Mouse (Mus musculus): ENCODE measurements around the gene Cnot4. TPM values are rescaled to one million over a fixed set of nuclear protein-coding genes. Genes with fewer than 3 reads are reported as not detected.
"Not testable (repeated sequence)": the region's sequence is repeated elsewhere in the genome, so short reads cannot be mapped to it uniquely, and the experiment has no call there.

The Cnot4 gene
- total RNA-seq (2015) (56.9 and 59.5 TPM in 2 replicates), total RNA-seq (2017) (24.7 and 28.9 TPM in 2 replicates)

DNA sequence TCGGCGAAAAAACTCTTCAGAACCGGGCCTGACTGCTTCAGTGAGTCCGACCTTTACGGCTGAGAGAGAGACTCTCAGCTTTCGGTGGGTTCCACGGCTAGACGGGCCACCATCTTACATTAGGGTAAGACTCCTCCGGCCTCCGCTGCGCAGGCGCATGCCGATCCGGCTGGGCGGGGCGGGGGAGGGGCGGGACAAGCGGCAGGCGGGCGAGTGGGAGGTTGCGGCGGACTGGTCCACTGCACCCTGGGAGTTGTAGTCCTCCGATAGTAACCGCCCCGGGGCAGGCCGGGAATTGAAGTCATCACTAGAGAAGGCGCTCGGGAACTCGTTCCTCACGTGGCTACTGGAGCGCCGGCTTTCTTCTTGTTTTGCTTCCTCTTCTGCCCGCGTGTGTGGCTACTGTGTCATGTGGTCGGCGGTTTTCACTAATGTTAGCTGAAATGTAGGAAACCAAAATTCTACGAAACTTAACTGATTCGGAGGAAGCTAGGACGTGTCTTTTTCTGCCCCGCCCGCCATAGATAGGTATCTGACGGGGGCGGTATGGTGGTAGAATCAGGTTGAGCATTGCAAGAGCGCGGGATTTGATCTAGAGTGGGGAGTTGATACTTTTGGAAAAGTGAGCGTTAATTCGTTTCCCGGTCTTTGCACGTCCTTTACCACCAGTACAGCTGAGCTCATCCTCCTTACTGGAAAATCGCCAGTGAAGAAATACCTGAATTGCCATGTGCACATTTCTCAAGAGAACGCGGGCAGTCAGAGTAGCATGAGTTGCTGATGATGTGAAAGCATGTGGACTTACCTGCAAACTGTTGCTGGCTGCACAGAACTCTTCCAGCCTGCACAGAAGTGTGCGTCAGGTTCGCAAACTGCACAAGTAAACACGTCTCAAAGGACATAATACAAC is at the start of gene Cnot4:
Gene Cnot4 (minus strand): TSS at position 146 of the 910 bp plus-strand sequence.
- peak; percentile 91 for ATAC-seq (replicated peaks; ENCODE audit: poor library complexity)

DNA sequence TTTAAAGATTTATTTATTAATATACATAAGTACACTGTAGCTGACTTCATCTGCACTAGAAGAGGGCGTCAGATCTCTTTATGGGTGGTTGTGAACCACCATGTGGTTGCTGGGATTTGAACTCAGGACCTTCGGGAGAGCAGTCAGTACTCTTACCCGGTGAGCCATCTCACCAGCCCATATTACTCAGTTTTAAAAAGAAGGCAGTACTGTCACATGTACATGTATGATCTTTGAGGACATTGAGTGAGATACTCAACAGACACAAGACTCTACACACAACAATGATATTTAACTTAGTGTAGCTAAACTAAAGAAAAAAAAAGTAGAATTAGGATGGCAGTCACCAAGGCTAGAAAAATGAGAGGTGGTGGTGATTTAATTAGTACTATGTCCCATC is 45.8 kb upstream of the Cnot4 start:
- not testable (repeated sequence) for ATAC-seq (replicated peaks; ENCODE audit: poor library complexity)

DNA sequence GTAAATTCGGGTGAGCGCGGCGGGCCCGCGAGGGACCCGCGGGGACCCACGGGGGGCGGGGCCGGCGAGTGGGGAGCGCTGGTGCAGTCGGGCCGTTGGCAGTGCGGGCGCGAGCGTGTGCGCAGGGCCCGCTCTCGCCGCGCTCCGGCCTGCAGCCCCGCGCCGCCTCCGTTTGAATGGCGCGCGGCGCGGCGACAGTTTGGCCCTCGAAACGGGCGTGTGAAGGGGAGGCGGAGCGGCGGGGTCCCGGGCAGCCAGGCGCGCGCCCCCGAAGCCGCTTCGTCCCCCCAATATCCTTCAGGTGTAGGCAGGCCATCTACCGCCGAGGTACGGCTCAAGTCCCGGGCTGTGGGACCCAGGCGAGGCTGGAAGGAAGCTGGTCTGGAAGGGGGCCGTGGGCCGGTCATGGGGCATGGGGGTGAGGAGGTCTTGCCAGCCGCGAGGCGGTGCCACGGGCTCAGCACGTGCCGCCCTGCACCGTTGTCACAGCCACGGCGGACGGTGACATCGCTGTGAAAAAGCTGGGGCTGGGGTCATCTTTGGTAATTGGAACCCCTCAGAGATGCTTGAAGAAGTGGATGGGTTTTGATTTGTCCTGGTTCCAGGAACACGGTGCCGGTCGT is 44.2 kb upstream of the Cnot4 start:
- ATAC-seq (replicated peaks; ENCODE audit: poor library complexity) = peak; percentile 72

DNA sequence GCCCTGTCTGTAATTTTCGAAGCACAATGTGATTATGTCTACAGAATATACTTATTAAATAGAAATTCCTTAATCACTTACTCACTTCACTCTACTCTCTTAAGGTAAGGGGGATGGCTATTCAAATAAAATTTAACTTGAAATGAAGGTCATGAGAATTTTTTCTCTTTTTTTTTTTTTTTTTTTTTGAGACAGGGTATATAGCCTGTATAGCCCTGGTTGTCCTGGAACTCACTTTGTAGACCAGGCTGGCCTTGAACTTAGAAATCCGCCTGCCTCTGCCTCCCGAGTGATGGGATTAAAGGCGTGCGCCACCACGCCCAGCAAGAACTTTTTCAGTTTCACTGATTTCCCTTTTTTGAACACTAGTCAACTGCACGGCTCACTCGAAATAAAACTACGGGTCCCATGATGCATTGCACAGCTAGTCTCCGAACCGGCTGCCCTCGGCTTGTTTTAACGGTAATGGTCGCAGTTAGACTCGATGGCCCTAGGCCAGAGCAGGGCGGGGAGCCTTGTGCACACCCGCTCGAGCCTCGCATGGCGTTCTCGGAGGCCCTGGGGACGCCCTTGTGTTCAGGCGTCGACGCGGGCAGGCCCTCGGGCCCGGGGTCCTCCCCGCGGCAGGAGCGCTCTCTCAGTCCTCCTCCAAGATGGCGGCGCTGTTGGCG is 43.6 kb upstream of the Cnot4 start, which contains the start of gene Nup205:
Gene Nup205 (plus strand): TSS at position 443 of the 671 bp plus-strand sequence.
- ATAC-seq (replicated peaks; ENCODE audit: poor library complexity) = peak; percentile 87

DNA sequence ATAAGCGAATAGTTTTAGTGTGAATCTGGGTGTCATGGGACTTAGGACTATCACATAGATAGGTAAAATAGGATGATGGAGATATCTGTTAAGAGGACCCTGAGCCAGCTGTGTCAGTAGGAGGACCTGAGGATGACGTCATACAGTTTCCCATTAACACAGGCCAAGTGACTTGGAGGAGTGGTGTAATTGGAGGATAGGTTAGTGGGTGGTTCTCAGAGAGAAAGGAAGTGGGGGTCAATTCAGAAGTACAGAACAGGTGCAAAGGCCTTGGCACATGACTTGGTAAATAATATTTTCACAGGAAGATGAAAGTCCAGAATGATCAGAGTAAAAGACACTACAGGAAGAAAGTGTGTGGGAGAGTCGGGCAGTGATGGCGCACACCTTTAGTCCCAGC is 39.7 kb upstream of the Cnot4 start:
- ATAC-seq (replicated peaks; ENCODE audit: poor library complexity) = no peak

DNA sequence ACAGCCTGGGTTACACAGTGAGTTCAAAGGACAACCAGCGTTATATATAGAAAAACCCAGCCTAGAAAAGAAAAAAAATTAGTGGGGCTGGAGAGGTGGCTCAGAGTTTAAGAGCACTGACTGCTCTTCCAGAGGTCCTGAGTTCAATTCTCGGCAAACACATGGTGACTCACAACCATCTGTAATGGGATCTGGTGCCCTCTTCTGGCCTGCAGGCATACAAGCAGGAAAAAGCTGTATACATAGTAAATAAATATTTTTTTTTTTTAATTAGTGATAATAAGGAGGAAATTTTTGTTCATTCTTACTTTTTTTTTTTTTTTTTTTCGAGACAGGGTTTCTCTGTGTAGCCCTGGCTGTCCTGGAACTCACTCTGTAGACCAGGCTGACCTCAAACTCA is 38.5 kb upstream of the Cnot4 start:
- not testable (repeated sequence) for ATAC-seq (replicated peaks; ENCODE audit: poor library complexity)

DNA sequence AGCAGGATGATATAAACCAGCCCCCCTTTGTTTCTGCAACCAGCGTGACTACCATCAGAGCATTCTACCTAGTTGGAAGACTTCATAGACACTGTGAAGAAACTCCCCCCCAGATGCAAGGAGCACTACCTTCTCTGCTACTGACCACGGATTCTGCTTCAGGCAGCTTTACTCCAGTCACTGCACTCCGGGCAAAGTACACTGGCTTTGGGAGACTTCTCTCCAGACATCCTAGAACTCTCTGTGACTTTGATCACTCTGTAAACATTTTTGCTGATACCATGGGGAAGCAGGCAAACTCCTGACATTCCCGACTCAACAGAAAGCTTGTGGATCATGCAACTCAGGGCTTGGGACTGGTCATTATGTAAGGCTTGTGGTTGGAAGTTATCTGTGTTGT is 35.7 kb upstream of the Cnot4 start:
- ATAC-seq (replicated peaks; ENCODE audit: poor library complexity) = no peak

DNA sequence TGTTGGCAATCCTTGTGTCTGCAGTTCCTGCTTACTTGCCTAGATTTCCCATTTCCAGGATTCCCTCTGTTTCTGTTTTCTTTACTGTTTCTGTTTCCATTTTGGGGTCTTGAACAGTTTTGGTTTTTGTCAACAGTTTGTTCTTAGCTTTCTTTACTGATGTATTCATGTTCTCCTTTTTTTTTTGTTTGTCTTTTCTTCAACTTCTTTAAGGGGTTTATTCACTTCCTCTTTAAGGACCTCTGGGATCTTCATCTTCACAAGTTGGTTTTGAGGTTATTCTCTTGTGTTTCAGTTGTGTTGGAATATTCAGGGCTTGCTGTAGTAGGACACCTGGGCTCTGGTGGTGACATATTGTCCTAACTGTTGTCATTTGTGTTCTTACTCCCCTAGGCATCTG is 21.0 kb upstream of the Cnot4 start:
- peak; percentile 34; the same call in 1 of the 2 replicates for ATAC-seq (replicated peaks; ENCODE audit: poor library complexity)

DNA sequence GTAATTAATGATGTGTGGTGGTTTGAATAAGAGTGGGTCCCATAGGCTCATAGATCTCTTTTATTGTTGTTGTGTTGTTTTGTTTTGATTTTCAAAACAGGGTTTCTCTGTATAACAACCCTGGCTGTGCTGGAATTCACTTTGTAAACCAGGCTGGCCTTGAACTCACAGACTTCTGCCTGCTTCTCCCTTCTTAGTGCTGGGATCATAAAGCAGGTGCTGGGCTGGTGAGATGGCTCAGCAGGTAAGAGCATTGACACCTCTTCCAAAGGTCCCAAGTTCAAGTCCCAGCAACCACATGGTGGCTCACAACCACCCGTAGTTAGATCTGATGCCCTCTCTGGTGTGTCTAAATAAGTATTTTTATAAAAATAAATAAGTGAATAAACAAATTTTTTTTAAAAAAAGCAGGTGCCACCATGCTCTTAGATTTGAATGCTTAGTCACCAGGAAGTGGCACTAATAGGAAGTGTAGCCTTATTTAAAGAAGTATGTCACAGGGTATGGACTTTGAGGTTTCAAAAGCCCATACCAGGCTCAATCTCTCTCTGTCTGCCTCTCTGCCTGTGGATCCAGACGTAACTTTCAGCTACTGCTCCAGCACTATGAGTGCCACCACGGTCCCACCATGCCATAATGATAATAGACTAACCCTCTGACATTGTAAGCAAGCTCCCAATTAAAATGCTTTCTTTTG is 14.3 kb upstream of the Cnot4 start:
- peak; percentile 55; the same call in 1 of the 2 replicates for ATAC-seq (replicated peaks; ENCODE audit: poor library complexity)

DNA sequence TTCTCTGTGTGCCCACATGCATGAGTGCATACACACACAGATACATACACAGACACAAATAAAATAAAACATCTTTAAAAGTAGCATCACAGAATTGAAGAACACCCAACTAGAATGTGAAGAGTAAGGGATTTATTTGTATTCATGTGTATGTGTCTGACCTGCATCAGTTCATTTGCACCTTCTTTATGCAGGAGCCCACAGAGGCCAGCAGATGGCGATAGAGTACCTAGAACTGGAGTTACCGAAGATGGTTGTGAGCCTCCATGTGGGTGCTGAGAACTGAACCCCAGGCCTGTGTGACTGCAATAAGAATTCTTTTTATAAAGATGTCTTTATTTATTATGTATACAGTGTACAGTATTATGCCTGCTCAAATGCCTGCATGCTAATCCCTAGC is 12.0 kb upstream of the Cnot4 start:
- 0 out of 2 replicates have a peak, but pooled peaks have one; percentile 44 for ATAC-seq (replicated peaks; ENCODE audit: poor library complexity)

DNA sequence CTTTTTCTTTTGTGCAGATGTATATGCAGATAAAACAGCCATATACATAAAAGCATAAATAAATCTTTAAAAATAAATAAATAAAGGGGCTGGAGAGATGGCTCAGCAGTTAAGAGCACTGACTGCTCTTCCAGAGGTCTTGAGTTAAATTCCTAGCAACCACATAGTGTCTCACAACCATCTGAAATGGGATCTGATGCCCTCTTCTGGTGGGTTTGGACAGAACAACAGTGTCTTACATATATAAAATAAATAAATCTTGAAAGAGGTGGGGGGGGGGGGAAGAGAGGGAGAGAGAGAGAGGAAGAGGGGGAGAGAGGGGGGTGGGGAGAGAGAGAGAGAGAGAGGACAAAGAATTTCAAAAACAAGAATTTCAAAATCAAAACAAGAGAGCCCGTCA is 6.8 kb upstream of the Cnot4 start:
- no peak for ATAC-seq (replicated peaks; ENCODE audit: poor library complexity)

DNA sequence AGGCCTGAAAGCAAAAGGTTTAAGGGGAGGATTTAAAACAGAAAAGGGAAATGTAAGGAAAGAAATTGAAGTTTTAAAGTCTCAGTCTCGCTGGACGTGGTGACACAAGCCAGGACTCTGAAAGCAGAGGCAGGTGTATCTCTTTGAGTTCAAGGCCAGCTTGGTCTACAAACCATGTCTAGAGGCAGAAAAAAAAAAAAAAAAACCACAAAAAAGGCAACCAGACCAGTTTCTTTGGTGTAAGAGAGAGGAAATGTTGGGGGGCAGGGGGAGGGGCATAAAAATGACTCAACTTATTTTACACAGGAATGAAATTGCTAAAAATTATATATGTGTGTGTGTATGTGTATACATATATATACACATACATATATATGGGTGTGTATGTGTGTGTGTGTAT is 1.3 kb upstream of the Cnot4 start:
- no peak for ATAC-seq (replicated peaks; ENCODE audit: poor library complexity)

DNA sequence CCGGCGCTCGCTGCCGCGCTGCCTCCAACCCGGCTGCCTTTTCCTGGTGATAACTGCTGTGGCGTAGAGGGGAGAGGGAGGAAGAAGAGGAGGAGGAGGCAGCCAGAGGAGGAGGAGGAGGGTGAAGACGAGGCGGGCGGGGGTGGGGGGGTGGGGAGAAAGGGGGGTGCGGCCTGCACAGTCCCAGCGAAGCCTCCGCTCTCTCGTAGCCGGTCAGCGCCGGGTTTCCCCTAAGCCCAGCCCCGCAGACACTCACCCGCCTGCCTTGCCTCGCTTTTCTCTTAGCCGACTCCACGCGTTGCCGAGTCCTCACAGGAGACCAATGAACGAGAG is 312 bp downstream of the Cnot4 start:
- ATAC-seq (replicated peaks; ENCODE audit: poor library complexity) = peak; percentile 59

DNA sequence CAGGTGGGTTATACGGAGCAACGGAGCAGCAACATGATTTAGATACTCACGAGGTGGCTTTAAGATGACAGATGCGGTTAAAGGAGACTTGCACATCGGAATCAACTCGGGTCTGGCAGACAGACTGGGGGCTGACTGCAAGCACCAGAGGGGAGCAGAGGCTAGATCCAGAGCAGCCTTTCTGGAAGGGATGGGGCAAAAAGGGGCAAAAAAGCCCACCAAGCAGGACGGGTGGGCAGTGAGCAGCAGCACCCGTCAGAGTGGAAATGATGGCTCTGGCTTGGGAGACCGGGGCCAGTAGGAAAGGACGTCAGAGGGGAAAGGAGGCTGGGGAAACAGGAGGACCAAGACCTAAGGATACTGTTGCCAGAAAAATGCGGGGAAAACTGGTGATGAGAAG is 718 bp downstream of the Cnot4 start:
- no peak for ATAC-seq (replicated peaks; ENCODE audit: poor library complexity)

DNA sequence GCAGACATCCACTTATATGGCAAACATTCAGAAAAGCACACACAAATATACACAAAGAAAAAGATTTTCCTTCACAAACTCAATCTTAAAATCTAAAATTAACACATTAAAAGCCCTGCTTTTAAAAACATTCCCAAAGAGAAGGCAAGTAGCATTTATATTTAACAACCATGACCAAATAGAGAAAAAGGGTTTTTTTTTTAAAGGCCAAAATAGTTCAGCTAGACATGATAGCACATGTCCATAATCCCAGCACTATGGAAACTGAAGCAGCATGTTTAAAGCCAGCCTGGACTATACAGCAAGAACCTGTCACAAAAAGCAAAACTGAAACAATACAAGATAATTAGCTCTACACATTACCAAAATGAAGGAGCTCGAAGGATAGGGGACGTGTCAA is 11.0 kb downstream of the Cnot4 start:
- ATAC-seq (replicated peaks; ENCODE audit: poor library complexity) = no peak

DNA sequence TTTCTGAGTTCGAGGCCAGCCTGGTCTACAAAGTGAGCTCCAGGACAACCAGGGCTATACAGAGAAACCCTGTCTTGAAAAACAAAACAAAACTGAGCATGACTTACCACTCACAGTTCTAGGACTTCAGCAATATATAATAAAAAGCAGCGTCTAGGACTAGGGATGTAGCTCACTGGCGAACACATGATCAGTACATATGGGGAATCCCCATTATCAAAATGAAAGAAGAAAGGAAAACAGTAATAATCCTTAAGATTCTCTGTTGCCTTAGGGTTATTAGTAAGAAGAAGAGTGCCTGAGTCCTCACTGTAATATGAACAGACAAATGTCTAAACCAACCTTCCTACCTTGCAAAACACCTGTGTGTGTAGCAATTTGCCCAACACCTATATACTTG is 11.6 kb downstream of the Cnot4 start:
- ATAC-seq (replicated peaks; ENCODE audit: poor library complexity) = no peak

DNA sequence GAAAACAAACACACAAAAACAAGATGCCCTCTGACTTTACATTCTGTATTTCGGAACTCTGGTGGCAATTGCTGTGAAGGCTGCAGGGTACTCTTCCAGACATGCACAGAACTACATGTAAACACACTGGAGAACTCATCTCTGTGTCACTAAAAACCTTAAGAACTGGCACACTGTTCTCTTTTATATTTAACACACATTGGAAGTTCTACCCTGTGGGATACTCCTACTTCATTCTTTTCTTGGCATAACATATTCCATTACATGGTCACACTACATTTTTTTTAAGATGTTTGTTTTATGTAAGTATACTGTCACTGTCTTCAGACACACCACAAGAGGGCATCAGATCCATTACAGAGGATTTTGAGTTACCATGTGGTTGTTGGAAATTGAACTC is 31.1 kb downstream of the Cnot4 start:
- no peak for ATAC-seq (replicated peaks; ENCODE audit: poor library complexity)

DNA sequence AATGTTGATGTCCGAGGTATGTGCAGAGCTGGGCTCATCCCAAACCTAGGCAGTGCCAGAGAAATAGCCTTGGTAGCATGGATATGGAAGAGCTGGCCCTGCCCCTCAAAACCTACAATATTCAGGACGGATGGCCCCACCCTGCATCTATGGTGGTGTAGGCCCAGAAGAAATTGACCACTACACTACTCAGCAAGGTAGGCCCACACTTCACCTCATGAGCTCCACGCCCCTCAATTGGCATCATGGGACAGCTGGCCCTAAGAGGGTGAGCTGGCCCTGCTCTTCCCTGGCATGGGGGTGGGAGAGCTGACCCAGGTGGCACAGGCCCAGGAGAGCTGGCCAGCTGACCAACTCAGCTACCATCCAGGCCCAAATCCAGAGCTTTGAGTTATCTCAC is 48.6 kb downstream of the Cnot4 start:
- no peak for ATAC-seq (replicated peaks; ENCODE audit: poor library complexity)

DNA sequence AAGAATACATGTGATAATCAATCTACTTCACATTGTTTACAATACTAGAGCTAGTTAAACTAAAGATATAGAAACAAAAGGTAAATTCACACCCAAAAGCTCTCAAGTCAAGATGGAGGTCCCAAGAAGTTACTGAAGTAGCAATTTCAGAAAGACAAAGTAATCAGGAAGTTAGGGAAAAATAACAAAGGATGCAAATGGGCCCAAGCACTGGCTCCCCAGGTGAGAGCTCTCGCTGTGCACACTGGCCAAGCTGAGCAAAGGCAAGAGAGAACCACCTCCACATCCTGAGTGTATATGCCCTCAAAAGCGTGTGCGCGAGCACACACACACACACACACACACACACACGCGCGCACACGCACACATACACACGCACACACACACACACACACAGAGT is 58.4 kb downstream of the Cnot4 start:
- no peak for ATAC-seq (replicated peaks; ENCODE audit: poor library complexity)

DNA sequence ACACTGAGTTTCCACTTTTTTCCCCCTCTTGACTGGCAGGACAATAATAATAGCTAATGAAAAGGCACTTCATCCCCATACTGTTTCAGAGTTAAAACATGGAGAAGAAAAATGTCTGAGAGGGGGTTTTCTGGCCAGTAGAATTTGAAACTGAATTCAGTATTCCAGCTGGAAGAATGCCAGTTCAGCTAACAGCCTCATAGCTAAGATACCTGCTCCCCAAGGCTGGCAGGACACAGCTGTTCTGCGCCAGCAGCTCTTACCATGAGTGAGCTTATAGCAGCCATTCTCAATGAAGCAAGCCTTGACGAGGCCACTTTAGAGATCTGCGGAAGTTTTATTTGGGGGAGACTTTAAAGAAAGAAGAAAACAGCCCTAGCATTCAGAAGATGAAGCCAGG is 62.3 kb downstream of the Cnot4 start:
- ATAC-seq (replicated peaks; ENCODE audit: poor library complexity) = no peak

DNA sequence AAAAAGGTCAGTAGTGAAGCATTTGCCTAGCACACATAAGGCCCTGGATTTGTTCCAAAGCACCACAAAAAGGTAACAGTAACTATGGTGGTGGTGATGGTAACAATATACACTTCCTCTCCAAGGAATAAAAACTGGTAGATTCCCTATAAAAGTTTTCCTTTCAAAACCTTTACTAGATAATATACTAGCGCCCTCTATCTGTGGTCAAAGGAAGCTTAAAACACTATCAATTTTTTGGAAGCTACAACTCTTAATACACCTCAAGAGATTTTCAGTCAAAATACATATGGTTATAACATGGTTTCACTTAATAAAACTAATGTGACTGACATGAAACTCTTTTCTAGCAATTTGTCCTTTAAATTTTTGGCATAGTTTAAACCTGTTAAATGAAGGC is 71.1 kb downstream of the Cnot4 start:
- ATAC-seq (replicated peaks; ENCODE audit: poor library complexity) = 0 out of 2 replicates have a peak, but pooled peaks have one; percentile 34
